Mouse (Mus musculus): Measurements from ENCODE around the gene Itgb6. TPM values are rescaled to one million over a fixed set of nuclear protein-coding genes. Genes with fewer than 3 reads are reported as not detected.

The Itgb6 gene
- total RNA-seq, 2 experiments from 2014 or later: 0.18 to 0.21 TPM

DNA sequence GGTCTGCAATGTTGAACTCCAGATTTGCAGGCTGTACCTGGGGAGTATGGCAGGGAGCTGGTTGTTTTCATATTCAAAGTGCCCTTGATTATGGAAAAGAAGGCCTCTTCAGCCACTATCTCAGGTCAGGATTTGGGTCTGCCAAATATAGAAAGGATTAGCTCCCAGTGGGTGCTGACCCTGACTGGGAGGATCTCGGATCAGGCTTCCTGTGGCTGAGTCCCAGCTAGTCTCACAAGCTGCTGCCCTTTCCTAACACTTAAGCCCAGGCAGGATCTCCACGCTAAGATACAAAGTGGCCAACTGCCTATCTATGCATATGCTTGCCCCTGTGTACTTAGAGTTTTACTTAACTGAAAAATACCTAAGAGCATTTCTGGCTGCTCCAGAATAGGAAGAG is 170.8 kb downstream of the Itgb6 start:
- DNase-seq (ENCODE audit: low spot score in 2 of 2): no peak
- intact Hi-C loops (cut with DNase I): no loop called here

DNA sequence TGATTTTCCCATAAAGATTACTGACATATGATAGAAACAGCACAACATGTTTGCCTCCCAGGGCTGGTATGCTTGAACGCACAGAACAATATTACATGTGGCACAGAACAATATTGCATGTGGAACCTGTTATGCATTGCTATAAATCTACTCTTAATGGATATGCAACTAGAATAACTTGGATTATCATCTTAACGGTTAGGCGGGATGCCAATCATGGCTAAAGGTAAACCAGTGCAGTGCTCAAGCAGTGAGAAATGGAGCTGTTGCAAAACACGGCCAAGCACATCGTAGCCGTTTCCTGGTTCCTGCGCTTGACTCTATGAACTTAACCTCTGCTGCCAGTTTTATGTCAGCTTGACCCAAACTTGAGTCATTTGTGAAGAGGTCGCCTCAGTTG is 171.9 kb downstream of the Itgb6 start:
- intact Hi-C loops (cut with DNase I): no loop called here
- no peak for DNase-seq (ENCODE audit: low spot score in 2 of 2)

DNA sequence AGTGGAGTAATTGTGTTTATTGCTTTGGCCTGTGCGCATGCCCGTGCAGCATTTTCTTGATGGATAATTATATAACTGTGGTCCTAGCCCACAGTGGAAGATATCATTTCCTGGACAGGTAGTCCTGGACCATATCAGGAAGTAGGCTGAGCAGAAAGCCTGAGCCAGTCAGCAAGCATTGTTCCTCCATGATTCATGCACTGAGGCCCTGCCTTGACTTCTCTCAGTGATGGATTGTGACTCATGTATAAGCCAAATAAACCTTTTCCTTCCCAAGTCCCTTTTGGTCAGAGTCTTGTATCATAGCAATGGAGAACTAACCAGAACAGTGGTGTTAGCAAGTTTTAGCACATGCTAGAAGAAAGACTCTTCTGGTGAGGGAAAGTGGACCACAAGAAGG is 172.6 kb downstream of the Itgb6 start:
- intact Hi-C loops (cut with DNase I): no loop called here
- DNase-seq (ENCODE audit: low spot score in 2 of 2): no peak

Other genes starting within 250 kb of the Itgb6 start
- under 1 TPM; 0.46 to 0.66 TPM for gene Pla2r1, start 169.3 kb downstream of the Itgb6 start, total RNA-seq (2021)
- 10 to 100 TPM; 23.8 to 24.8 TPM for gene Rbms1, start 240.5 kb upstream of the Itgb6 start, total RNA-seq (2021)

All from left cerebral cortex, postnatal 14 days (tissue).